Mouse (Mus musculus): ENCODE results near the gene Lamtor1.

- TF ChIP-seq CTCF (IDR thresholded peaks at IDR 0.05; ENCODE audit: low read depth, low read length): no peak
- TF ChIP-seq POLR2A (IDR thresholded peaks at IDR 0.05; ENCODE audit: borderline replicate concordance, low read depth, low read length): no peak
Measured at GRCm38 (mm10) chr7:101938348-101938747, 32.6 kb downstream of the Lamtor1 start.
